Mouse (Mus musculus): Measurements from ENCODE around the gene Snx29. TPM values are rescaled to one million over a fixed set of nuclear protein-coding genes. Genes with fewer than 3 reads are reported as not detected.
"Not testable (repeated sequence)": the region's sequence is repeated elsewhere in the genome, so short reads cannot be mapped to it uniquely, and the experiment has no call there.

The Snx29 gene
- 17.2 and 18.0 TPM in 2 replicates for polyA plus RNA-seq (2015; fragmentation: Nextera tagmentation; extraction: Ambion mirVana)

GRCm38 (mm10) chr16:11322409-11323323, at the start of gene Snx29:
Snx29 (plus strand) TSS chr16:11322908.
- peak within 1 kb of the TSS; percentile 88 for H3K4me2 ChIP-seq
- H3K4me1 ChIP-seq (replicated peaks), result peaks cover 18% of the 10 kb centered on the region
- peak within 1 kb of the TSS; percentile 85 for H3K27ac ChIP-seq (replicated peaks)
- peak within 1 kb of the TSS; percentile 72 for H3K4me3 ChIP-seq
- 5% methylated on average over 59 of the region's 61 CpGs for WGBS
- peak; percentile 99 for ATAC-seq (ENCODE audit: low FRiP score, low read depth)
- no peaks in the 10 kb centered on the region for H3K27me3 ChIP-seq
- H3K9ac ChIP-seq, result peak within 1 kb of the TSS; percentile 68
- H3K36me3 ChIP-seq, result no peaks in the 10 kb centered on the region
- H3K9me3 ChIP-seq, result no peaks in the 10 kb centered on the region

DNA sequence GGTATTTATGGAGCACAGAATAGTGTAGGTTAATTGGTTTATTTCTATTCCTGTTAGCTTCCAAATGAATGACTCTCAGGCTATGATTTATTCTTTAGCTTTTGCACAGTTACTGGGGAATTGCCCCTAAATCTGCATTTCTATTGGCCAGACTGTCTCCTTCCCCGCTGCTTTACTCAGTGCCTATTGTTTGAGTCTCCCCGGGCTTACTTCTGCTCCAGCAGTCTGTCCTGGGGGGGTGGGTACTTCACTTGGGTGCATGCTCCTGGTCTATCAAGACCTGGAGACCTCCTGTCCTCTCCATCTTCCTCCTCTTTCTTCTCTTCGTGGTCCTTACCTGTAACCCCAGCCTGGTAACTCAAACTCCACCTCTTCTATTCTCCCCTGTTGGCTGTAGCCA, 45.8 kb upstream of the Snx29 start:
- ATAC-seq (ENCODE audit: low FRiP score, low read depth), result no peak
- H3K4me1 ChIP-seq (replicated peaks), result no peaks in the 10 kb centered on the region
- H3K4me3 ChIP-seq, result no peak overlapping the region
- 14% methylated on average over 3 of the region's 3 CpGs for WGBS
- H3K27ac ChIP-seq (replicated peaks), result no peak overlapping the region
- no peaks in the 10 kb centered on the region for H3K9me3 ChIP-seq
- no peaks in the 10 kb centered on the region for H3K27me3 ChIP-seq
- H3K36me3 ChIP-seq, result no peaks in the 10 kb centered on the region
- no peak overlapping the region for H3K9ac ChIP-seq
- no peak overlapping the region for H3K4me2 ChIP-seq

GRCm38 (mm10) chr16:11278778-11279177, 43.9 kb upstream of the Snx29 start:
- Histone ChIP-seq H3K9me3 (no peaks in the 10 kb centered on the region), H3K27me3 (no peaks in the 10 kb centered on the region), H3K9ac (no peak overlapping the region), H3K27ac (replicated peaks) (no peak overlapping the region), H3K4me2 (no peak overlapping the region), H3K4me1 (replicated peaks) (no peaks in the 10 kb centered on the region), H3K4me3 (no peak overlapping the region), H3K36me3 (no peaks in the 10 kb centered on the region)
- ATAC-seq (ENCODE audit: low FRiP score, low read depth), result no peak
- WGBS, result 82% methylated on average over 6 of the region's 6 CpGs

GRCm38 (mm10) chr16:11282655-11283232, 40.0 kb upstream of the Snx29 start:
- no peak overlapping the region for H3K4me2 ChIP-seq
- 82% methylated on average over 5 of the region's 5 CpGs for WGBS
- no peak overlapping the region for H3K4me3 ChIP-seq
- no peak overlapping the region for H3K27ac ChIP-seq (replicated peaks)
- H3K9me3 ChIP-seq, result no peaks in the 10 kb centered on the region
- no peaks in the 10 kb centered on the region for H3K27me3 ChIP-seq
- no peak for ATAC-seq (ENCODE audit: low FRiP score, low read depth)
- H3K4me1 ChIP-seq (replicated peaks), result no peaks in the 10 kb centered on the region
- no peak overlapping the region for H3K9ac ChIP-seq
- no peaks in the 10 kb centered on the region for H3K36me3 ChIP-seq

DNA sequence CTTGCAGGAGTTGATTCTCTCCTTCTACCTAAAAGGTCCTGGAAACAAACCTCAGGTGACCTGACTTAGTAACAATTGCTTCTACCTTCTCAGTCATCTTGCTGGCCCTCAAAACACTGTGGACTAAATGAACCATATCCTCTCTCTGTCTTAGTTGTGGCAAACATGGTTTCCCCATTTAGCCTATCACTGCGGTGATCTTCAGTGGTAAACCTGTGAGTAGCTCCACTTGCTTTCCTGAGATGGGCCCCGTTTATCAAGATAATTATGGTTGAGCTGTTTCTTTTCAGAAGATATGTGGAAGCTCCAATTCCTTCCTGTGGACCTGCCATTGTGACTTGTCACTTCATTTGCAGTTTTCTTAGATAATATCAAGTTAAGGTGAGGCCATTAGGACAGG, 37.8 kb upstream of the Snx29 start:
- Histone ChIP-seq H3K27me3 (no peaks in the 10 kb centered on the region), H3K4me2 (no peak overlapping the region), H3K27ac (replicated peaks) (no peak overlapping the region), H3K4me1 (replicated peaks) (no peaks in the 10 kb centered on the region), H3K4me3 (no peak overlapping the region), H3K9me3 (no peaks in the 10 kb centered on the region), H3K9ac (no peak overlapping the region), H3K36me3 (no peaks in the 10 kb centered on the region)
- WGBS, result 89% methylated on average over 2 of the region's 2 CpGs
- ATAC-seq (ENCODE audit: low FRiP score, low read depth), result no peak

DNA sequence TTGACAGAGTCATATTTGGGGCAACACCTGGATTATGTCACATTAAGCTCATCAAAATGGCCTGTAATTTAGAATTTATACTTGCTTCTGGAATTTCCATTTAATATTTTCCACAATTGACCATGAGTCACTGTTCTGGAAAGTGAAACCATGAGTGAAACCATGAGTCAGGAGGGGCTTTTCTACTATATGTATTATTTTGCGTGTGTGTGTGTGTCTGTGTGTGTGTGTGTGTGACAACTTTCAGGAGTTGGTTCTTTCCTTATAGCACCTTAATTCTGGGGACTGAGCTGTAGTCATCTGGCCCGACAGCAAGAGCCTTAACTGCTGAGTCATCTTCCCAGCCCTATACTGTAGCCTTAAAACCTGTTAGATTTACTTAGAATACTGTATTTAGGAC, 36.8 kb upstream of the Snx29 start:
- H3K36me3 ChIP-seq, result no peaks in the 10 kb centered on the region
- no peak overlapping the region for H3K9ac ChIP-seq
- ATAC-seq (ENCODE audit: low FRiP score, low read depth), result no peak
- no peak overlapping the region for H3K27ac ChIP-seq (replicated peaks)
- H3K9me3 ChIP-seq, result no peaks in the 10 kb centered on the region
- no peak overlapping the region for H3K4me3 ChIP-seq
- H3K4me1 ChIP-seq (replicated peaks), result no peaks in the 10 kb centered on the region
- no peaks in the 10 kb centered on the region for H3K27me3 ChIP-seq
- WGBS, result 93% methylated on average over 2 of the region's 2 CpGs
- H3K4me2 ChIP-seq, result no peak overlapping the region

DNA sequence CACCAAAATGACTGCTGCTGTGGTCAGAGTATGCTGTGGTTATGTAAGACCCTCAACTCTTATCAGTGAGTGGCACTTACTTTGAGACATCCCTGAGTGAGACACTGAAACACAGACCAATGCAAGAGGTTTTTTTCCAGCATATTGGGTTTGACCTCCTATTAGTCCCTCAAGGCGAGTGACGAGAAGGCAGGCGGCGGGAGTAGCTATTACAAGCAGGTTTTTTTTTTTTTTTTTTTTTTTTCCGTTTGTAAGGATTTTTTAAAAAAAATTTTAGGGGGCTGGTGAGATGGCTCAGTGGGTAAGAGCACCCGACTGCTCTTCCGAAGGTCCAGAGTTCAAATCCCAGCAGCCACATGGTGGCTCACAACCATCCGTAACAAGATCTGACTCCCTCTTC, 33.8 kb upstream of the Snx29 start:
- 92% methylated on average over 8 of the region's 8 CpGs for WGBS
- H3K4me3 ChIP-seq; H3K4me2 ChIP-seq; H3K36me3 ChIP-seq; H3K9ac ChIP-seq; H3K27me3 ChIP-seq; H3K9me3 ChIP-seq; H3K27ac ChIP-seq (replicated peaks); H3K4me1 ChIP-seq (replicated peaks); ATAC-seq (ENCODE audit: low FRiP score, low read depth): not testable (repeated sequence)

DNA sequence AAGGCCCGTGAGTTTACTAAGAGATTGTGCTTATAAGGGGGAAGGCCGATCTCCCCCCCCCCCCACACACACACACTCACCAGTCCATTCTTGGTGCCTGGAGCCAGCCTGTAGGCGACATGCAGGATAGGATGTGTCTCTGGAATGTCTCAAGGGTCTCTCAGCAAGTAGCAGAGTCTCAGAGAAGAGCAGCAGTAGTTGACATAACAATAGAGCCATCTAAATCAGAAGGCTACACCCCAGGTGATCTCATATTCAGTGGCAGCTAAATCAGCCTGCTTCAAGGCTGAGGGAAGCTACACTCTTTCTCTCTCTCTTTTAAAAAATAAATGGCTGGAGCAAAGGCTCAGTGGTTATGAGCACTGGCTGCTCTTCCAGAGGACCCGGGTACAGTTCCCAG, 27.1 kb upstream of the Snx29 start:
- not testable (repeated sequence) for H3K27me3 ChIP-seq; H3K4me1 ChIP-seq (replicated peaks); H3K27ac ChIP-seq (replicated peaks); H3K9me3 ChIP-seq; H3K9ac ChIP-seq; H3K4me3 ChIP-seq; H3K4me2 ChIP-seq; H3K36me3 ChIP-seq; ATAC-seq (ENCODE audit: low FRiP score, low read depth)
- WGBS, result 73% methylated on average over 4 of the region's 4 CpGs

DNA sequence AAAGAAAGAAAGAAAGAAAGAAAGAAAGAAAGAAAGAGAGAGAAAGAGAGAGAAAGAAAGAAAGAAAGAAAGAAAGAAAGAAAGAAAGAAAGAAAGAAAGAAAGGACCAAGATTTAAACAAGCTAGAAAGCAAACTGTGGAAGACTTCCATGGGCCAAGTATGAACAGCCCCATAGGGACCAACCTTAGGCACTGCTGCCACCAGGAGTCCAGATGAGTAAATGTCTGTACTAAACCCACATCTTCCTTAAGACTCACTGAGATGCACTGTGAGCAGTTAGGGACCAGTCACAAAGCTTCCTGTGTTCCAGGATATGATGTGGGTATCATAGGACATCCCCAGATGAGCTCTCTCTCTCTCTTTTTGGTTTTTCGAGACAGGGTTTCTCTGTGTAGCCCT, 25.0 kb upstream of the Snx29 start:
- not testable (repeated sequence) for H3K27me3 ChIP-seq; H3K4me2 ChIP-seq; H3K4me1 ChIP-seq (replicated peaks); H3K27ac ChIP-seq (replicated peaks); H3K9ac ChIP-seq; H3K9me3 ChIP-seq; ATAC-seq (ENCODE audit: low FRiP score, low read depth); H3K36me3 ChIP-seq; H3K4me3 ChIP-seq
- WGBS, result 72% methylated on average over 1 of the region's 1 CpGs

GRCm38 (mm10) chr16:11303741-11304140, 19.0 kb upstream of the Snx29 start:
- H3K4me3 ChIP-seq, result no peak overlapping the region
- no peaks in the 10 kb centered on the region for H3K36me3 ChIP-seq
- H3K4me2 ChIP-seq, result no peak overlapping the region
- no peaks in the 10 kb centered on the region for H3K9me3 ChIP-seq
- no peaks in the 10 kb centered on the region for H3K27me3 ChIP-seq
- no peaks in the 10 kb centered on the region for H3K4me1 ChIP-seq (replicated peaks)
- ATAC-seq (ENCODE audit: low FRiP score, low read depth), result no peak
- H3K27ac ChIP-seq (replicated peaks), result no peak overlapping the region
- no peak overlapping the region for H3K9ac ChIP-seq

GRCm38 (mm10) chr16:11305531-11305930, 17.2 kb upstream of the Snx29 start:
- Histone ChIP-seq H3K27ac (replicated peaks) (no peak overlapping the region), H3K36me3 (no peaks in the 10 kb centered on the region), H3K9ac (no peak overlapping the region), H3K9me3 (no peaks in the 10 kb centered on the region), H3K4me1 (replicated peaks) (no peaks in the 10 kb centered on the region), H3K27me3 (no peaks in the 10 kb centered on the region), H3K4me2 (no peak overlapping the region), H3K4me3 (no peak overlapping the region)
- 93% methylated on average over 2 of the region's 2 CpGs for WGBS
- ATAC-seq (ENCODE audit: low FRiP score, low read depth), result no peak

- no peak for ATAC-seq (ENCODE audit: low FRiP score, low read depth)
- 74% methylated on average over 7 of the region's 7 CpGs for WGBS
Observed at GRCm38 (mm10) chr16:11313512-11313911, 9.2 kb upstream of the Snx29 start, which contains the start of gene Tnfrsf17. Tnfrsf17 (plus strand) TSS chr16:11313812.

More at GRCm38 (mm10) chr16:11313512-11313911, 9.2 kb upstream of the Snx29 start, which contains the start of gene Tnfrsf17:
- no peak within 1 kb of the TSS for H3K27ac ChIP-seq (replicated peaks)
- H3K4me1 ChIP-seq (replicated peaks), result no peaks in the 10 kb centered on the region
- H3K4me2 ChIP-seq, result no peak within 1 kb of the TSS
- no peak within 1 kb of the TSS for H3K4me3 ChIP-seq
- H3K36me3 ChIP-seq, result no peaks in the 10 kb centered on the region
- no peaks in the 10 kb centered on the region for H3K27me3 ChIP-seq
- no peak within 1 kb of the TSS for H3K9ac ChIP-seq
- no peaks in the 10 kb centered on the region for H3K9me3 ChIP-seq

Data from hindbrain, embryonic 15.5 days (tissue).